Mouse (Mus musculus) CD4-positive helper T cell, adult 2 months (primary cell): ENCODE results near the gene Tmem41b.
A peak's percentile ranks its signal among the peaks of the same experiment; 100 is the strongest.
"Not testable (repeated sequence)": the region's sequence is repeated elsewhere in the genome, so short reads cannot be mapped to it uniquely, and the experiment has no call there.

Experiments used
- DNase-seq: peaks from one replicate; pipeline ENCODE4 v3.0.0-alpha.2; 2012; ENCODE audit warnings: low read depth, missing footprints, low spot score

The Tmem41b gene

GRCm38 (mm10) chr7:109986775-109987174, at the start of gene Tmem41b:
Tmem41b (minus strand) TSS chr7:109986929.
- DNase-seq = peak; percentile 42

GRCm38 (mm10) chr7:110030342-110030741, 43.6 kb upstream of the Tmem41b start:
- DNase-seq = no peak

GRCm38 (mm10) chr7:110028826-110029225, 42.1 kb upstream of the Tmem41b start:
- DNase-seq = no peak

GRCm38 (mm10) chr7:110026594-110026993, 39.9 kb upstream of the Tmem41b start:
- no peak for DNase-seq

- no peak for DNase-seq
Measured at GRCm38 (mm10) chr7:110023553-110023952, 36.8 kb upstream of the Tmem41b start.

GRCm38 (mm10) chr7:110018631-110019482, 32.1 kb upstream of the Tmem41b start:
- DNase-seq = no peak

GRCm38 (mm10) chr7:110018117-110018630, 31.4 kb upstream of the Tmem41b start, which contains the start of gene Ipo7:
Ipo7 (plus strand) TSS chr7:110018274.
- DNase-seq = peak; percentile 90

GRCm38 (mm10) chr7:110014272-110014671, 27.5 kb upstream of the Tmem41b start:
- DNase-seq = no peak

GRCm38 (mm10) chr7:110011417-110011816, 24.7 kb upstream of the Tmem41b start:
- no peak for DNase-seq

- DNase-seq = no peak
Measured at GRCm38 (mm10) chr7:110009084-110009483, 22.4 kb upstream of the Tmem41b start.

GRCm38 (mm10) chr7:110008513-110008912, 21.8 kb upstream of the Tmem41b start:
- DNase-seq = no peak

GRCm38 (mm10) chr7:110006471-110007195, 19.9 kb upstream of the Tmem41b start:
- DNase-seq = no peak

- DNase-seq = no peak
Measured at GRCm38 (mm10) chr7:110005976-110006375, 19.2 kb upstream of the Tmem41b start.

GRCm38 (mm10) chr7:110002968-110003367, 16.2 kb upstream of the Tmem41b start:
- no peak for DNase-seq

- no peak for DNase-seq
Measured at GRCm38 (mm10) chr7:110002092-110002491, 15.4 kb upstream of the Tmem41b start.

GRCm38 (mm10) chr7:109998388-109998787, 11.7 kb upstream of the Tmem41b start:
- no peak for DNase-seq

- DNase-seq = no peak
Measured at GRCm38 (mm10) chr7:109993157-109993959, 6.6 kb upstream of the Tmem41b start.

GRCm38 (mm10) chr7:109991286-109991685, 4.6 kb upstream of the Tmem41b start:
- no peak for DNase-seq

- peak; percentile 99 for DNase-seq
Measured at GRCm38 (mm10) chr7:109986133-109986669, 528 bp downstream of the Tmem41b start.

- DNase-seq = peak; percentile 43
Measured at GRCm38 (mm10) chr7:109985661-109986132, 1.0 kb downstream of the Tmem41b start.

- DNase-seq = not testable (repeated sequence)
Measured at GRCm38 (mm10) chr7:109984608-109985007, 2.1 kb downstream of the Tmem41b start.
